Mouse (Mus musculus): ENCODE results near the gene Aqp1. TPM values are rescaled to one million over a fixed set of nuclear protein-coding genes. Genes with fewer than 3 reads are reported as not detected.

Gene Aqp1
- polyA plus RNA-seq, 1 experiment, result 1,148 TPM

GRCm38 (mm10) chr6:55342328-55342727 is 6.1 kb downstream of the Aqp1 start:
- H3K4me1 ChIP-seq (ENCODE audit: control insufficient read depth, insufficient read depth, low read length), result peaks cover 3% of the 10 kb centered on the region; the same call in 1 of the 2 replicates
- TF ChIP-seq POLR2A (IDR thresholded peaks at IDR 0.05; ENCODE audit: low read depth, low read length) (no peak), CTCF (conservative IDR thresholded peaks at IDR 0.05; ENCODE audit: insufficient read depth, insufficient read length, low read depth, low read length) (no peak)

GRCm38 (mm10) chr6:55343446-55343845 is 7.2 kb downstream of the Aqp1 start:
- Histone ChIP-seq H3K4me1 (ENCODE audit: control insufficient read depth, insufficient read depth, low read length) (peaks cover 3% of the 10 kb centered on the region; the same call in 1 of the 2 replicates), H3K36me3 (ENCODE audit: control insufficient read depth, insufficient read depth, low read length) (peaks cover 2% of the 10 kb centered on the region; the same call in 1 of the 2 replicates), H3K27ac (ENCODE audit: insufficient read depth, low read depth, low read length) (no peak overlapping the region), H3K4me3 (ENCODE audit: insufficient read depth, low read depth, low read length) (no peak overlapping the region), H3K27me3 (replicated peaks; ENCODE audit: control insufficient read depth, insufficient read depth, low read length) (no peaks in the 10 kb centered on the region)
- 83% methylated on average over 10 of the region's 10 CpGs for WGBS
- no peak for DNase-seq
- TF ChIP-seq CTCF (conservative IDR thresholded peaks at IDR 0.05; ENCODE audit: insufficient read depth, insufficient read length, low read depth, low read length), result no peak
- TF ChIP-seq POLR2A (IDR thresholded peaks at IDR 0.05; ENCODE audit: low read depth, low read length), result no peak

More at GRCm38 (mm10) chr6:55342328-55342727, 6.1 kb downstream of the Aqp1 start:
- Histone ChIP-seq H3K27ac (ENCODE audit: insufficient read depth, low read depth, low read length) (no peak overlapping the region), H3K4me3 (ENCODE audit: insufficient read depth, low read depth, low read length) (no peak overlapping the region), H3K27me3 (replicated peaks; ENCODE audit: control insufficient read depth, insufficient read depth, low read length) (no peaks in the 10 kb centered on the region), H3K36me3 (ENCODE audit: control insufficient read depth, insufficient read depth, low read length) (peaks cover 2% of the 10 kb centered on the region; the same call in 1 of the 2 replicates)
- DNase-seq, result no peak
- 69% methylated on average over 9 of the region's 9 CpGs for WGBS

- WGBS, result 80% methylated on average over 9 of the region's 9 CpGs
- no peak overlapping the region for H3K27ac ChIP-seq (ENCODE audit: insufficient read depth, low read depth, low read length)
- no peaks in the 10 kb centered on the region for H3K27me3 ChIP-seq (replicated peaks; ENCODE audit: control insufficient read depth, insufficient read depth, low read length)
- TF ChIP-seq CTCF (conservative IDR thresholded peaks at IDR 0.05; ENCODE audit: insufficient read depth, insufficient read length, low read depth, low read length) (no peak), POLR2A (IDR thresholded peaks at IDR 0.05; ENCODE audit: low read depth, low read length) (no peak)
- peaks cover 2% of the 10 kb centered on the region; the same call in 1 of the 2 replicates for H3K36me3 ChIP-seq (ENCODE audit: control insufficient read depth, insufficient read depth, low read length)
- H3K4me3 ChIP-seq (ENCODE audit: insufficient read depth, low read depth, low read length), result no peak overlapping the region
- DNase-seq, result no peak
- peaks cover 3% of the 10 kb centered on the region; the same call in 1 of the 2 replicates for H3K4me1 ChIP-seq (ENCODE audit: control insufficient read depth, insufficient read depth, low read length)
These were observed 8.2 kb downstream of the Aqp1 start for GRCm38 (mm10) chr6:55344291-55345016.

- Histone ChIP-seq H3K4me3 (ENCODE audit: insufficient read depth, low read depth, low read length) (no peak overlapping the region), H3K27me3 (replicated peaks; ENCODE audit: control insufficient read depth, insufficient read depth, low read length) (no peaks in the 10 kb centered on the region), H3K4me1 (ENCODE audit: control insufficient read depth, insufficient read depth, low read length) (peaks cover 3% of the 10 kb centered on the region; the same call in 1 of the 2 replicates), H3K36me3 (ENCODE audit: control insufficient read depth, insufficient read depth, low read length) (peaks cover 2% of the 10 kb centered on the region; the same call in 1 of the 2 replicates), H3K27ac (ENCODE audit: insufficient read depth, low read depth, low read length) (no peak overlapping the region)
- peak; percentile 29 for DNase-seq
- 54% methylated on average over 10 of the region's 10 CpGs for WGBS
- TF ChIP-seq POLR2A (IDR thresholded peaks at IDR 0.05; ENCODE audit: low read depth, low read length) (no peak), CTCF (conservative IDR thresholded peaks at IDR 0.05; ENCODE audit: insufficient read depth, insufficient read length, low read depth, low read length) (no peak)
These were observed 9.0 kb downstream of the Aqp1 start for GRCm38 (mm10) chr6:55345264-55345663.

- Histone ChIP-seq H3K27ac (ENCODE audit: insufficient read depth, low read depth, low read length) (no peak overlapping the region), H3K36me3 (ENCODE audit: control insufficient read depth, insufficient read depth, low read length) (peaks cover 2% of the 10 kb centered on the region; the same call in 1 of the 2 replicates), H3K27me3 (replicated peaks; ENCODE audit: control insufficient read depth, insufficient read depth, low read length) (no peaks in the 10 kb centered on the region), H3K4me1 (ENCODE audit: control insufficient read depth, insufficient read depth, low read length) (peaks cover 3% of the 10 kb centered on the region; the same call in 1 of the 2 replicates), H3K4me3 (ENCODE audit: insufficient read depth, low read depth, low read length) (no peak overlapping the region)
- TF ChIP-seq CTCF (conservative IDR thresholded peaks at IDR 0.05; ENCODE audit: insufficient read depth, insufficient read length, low read depth, low read length), result no peak
- no peak for TF ChIP-seq POLR2A (IDR thresholded peaks at IDR 0.05; ENCODE audit: low read depth, low read length)
- DNase-seq, result peak; percentile 3
- 87% methylated on average over 7 of the region's 7 CpGs for WGBS
These were observed 10.3 kb downstream of the Aqp1 start for GRCm38 (mm10) chr6:55346491-55346890.

- Histone ChIP-seq H3K27me3 (replicated peaks; ENCODE audit: control insufficient read depth, insufficient read depth, low read length) (no peaks in the 10 kb centered on the region), H3K4me3 (ENCODE audit: insufficient read depth, low read depth, low read length) (no peak overlapping the region), H3K4me1 (ENCODE audit: control insufficient read depth, insufficient read depth, low read length) (0 out of 2 replicates have a peak, but pooled peaks cover 5% of the 10 kb centered on the region), H3K27ac (ENCODE audit: insufficient read depth, low read depth, low read length) (no peak overlapping the region), H3K36me3 (ENCODE audit: control insufficient read depth, insufficient read depth, low read length) (peaks cover 2% of the 10 kb centered on the region; the same call in 1 of the 2 replicates)
- DNase-seq, result peak; percentile 31
- WGBS, result 78% methylated on average over 5 of the region's 5 CpGs
- TF ChIP-seq CTCF (conservative IDR thresholded peaks at IDR 0.05; ENCODE audit: insufficient read depth, insufficient read length, low read depth, low read length) (no peak), POLR2A (IDR thresholded peaks at IDR 0.05; ENCODE audit: low read depth, low read length) (no peak)
These were observed 11.7 kb downstream of the Aqp1 start for GRCm38 (mm10) chr6:55347711-55348571.
